Mouse (Mus musculus) ES-Bruce4 (cell line): ENCODE measurements around the gene Lpar1. TPM values are rescaled to one million over a fixed set of nuclear protein-coding genes. Genes with fewer than 3 reads are reported as not detected.
A peak's percentile ranks its signal among the peaks of the same experiment; 100 is the strongest.

Experiments used
- H3K27ac ChIP-seq: 2 replicates; pipeline ENCODE4 v1.5.1; 2012; ENCODE audit warnings: low read length, inconsistent platforms; ENCODE audit not compliant: insufficient read depth
- H3K27me3 ChIP-seq: 2 replicates; pipeline ENCODE4 v1.6.1; 2012; ENCODE audit warnings: mild to moderate bottlenecking, low read length, inconsistent platforms; ENCODE audit not compliant: control insufficient read depth, poor library complexity, insufficient read depth, severe bottlenecking
- H3K36me3 ChIP-seq: 2 replicates; pipeline ENCODE4 v1.6.1; 2012; ENCODE audit warnings: inconsistent platforms, mild to moderate bottlenecking, low read length, moderate library complexity; ENCODE audit not compliant: control insufficient read depth, poor library complexity, insufficient read depth, severe bottlenecking
- H3K4me1 ChIP-seq: one replicate; pipeline ENCODE4 v1.8.1; 2011; ENCODE audit warnings: low read length; ENCODE audit not compliant: control insufficient read depth, insufficient read depth
- H3K4me3 ChIP-seq: 2 replicates; pipeline ENCODE4 v1.5.1; 2011; ENCODE audit warnings: low read depth, mild to moderate bottlenecking, low read length
- H3K9ac ChIP-seq: 2 replicates; pipeline ENCODE4 v1.6.1; 2012; ENCODE audit warnings: low read depth, mild to moderate bottlenecking, inconsistent platforms; ENCODE audit not compliant: poor library complexity, severe bottlenecking
- H3K9me3 ChIP-seq: replicated peaks from 2 replicates; pipeline ENCODE4 v1.6.1; 2012; ENCODE audit warnings: mild to moderate bottlenecking, low read length, inconsistent platforms; ENCODE audit not compliant: control insufficient read depth, poor library complexity, insufficient read depth, severe bottlenecking
- CTCF ChIP-seq: IDR thresholded peaks from one replicate; pipeline ENCODE4 v1.8.1; 2011; ENCODE audit warnings: low read depth, low read length
- EP300 ChIP-seq: IDR thresholded peaks from 2 replicates; pipeline ENCODE4 v1.6.1; 2011; ENCODE audit warnings: low read depth, low read length; ENCODE audit not compliant: insufficient read depth
- POLR2A ChIP-seq: IDR thresholded peaks from one replicate; pipeline ENCODE4 v1.8.1; 2011; ENCODE audit warnings: low read length; ENCODE audit not compliant: insufficient read depth
- polyA plus RNA-seq: library from polyadenylated mRNA; stranded (reverse); fragments of >200 nt; gene quantifications from 2 replicates; pipeline ENCODE4 v1.2.4, GENCODE M21; 2011; ENCODE audit warnings: low read depth; ENCODE audit not compliant: missing spikeins, insufficient read depth, insufficient read length

Gene Lpar1
- polyA plus RNA-seq, 1 experiment, result 7.6 TPM

DNA sequence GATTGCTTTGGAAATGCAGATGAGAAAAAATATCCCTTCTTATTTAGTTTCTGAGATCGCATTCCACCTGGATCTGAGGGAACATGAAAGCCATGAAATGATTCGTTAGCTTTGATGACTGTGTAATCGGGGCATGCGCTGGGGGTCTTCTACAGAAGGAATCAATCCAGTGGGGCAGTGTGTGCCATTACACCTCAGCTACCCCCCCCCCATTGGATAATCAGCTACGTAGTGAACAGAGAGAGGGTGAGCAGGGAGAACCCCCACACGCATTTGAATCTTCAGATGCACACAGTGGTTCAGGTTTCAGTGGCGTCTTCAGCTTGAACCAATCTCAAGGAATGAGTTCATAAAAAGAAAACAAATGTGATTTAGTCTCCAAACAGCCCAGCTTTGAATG is 115.0 kb downstream of the Lpar1 start:
- H3K9me3 ChIP-seq, result no peaks in the 10 kb centered on the region
- H3K36me3 ChIP-seq, result no peaks in the 10 kb centered on the region
- no peak overlapping the region for H3K27ac ChIP-seq
- no peak overlapping the region for H3K4me3 ChIP-seq
- H3K27me3 ChIP-seq, result no peaks in the 10 kb centered on the region
- H3K9ac ChIP-seq, result no peak overlapping the region
- no peaks in the 10 kb centered on the region for H3K4me1 ChIP-seq
- no peak for TF ChIP-seq POLR2A
- TF ChIP-seq CTCF, result no peak
- TF ChIP-seq EP300, result no peak

DNA sequence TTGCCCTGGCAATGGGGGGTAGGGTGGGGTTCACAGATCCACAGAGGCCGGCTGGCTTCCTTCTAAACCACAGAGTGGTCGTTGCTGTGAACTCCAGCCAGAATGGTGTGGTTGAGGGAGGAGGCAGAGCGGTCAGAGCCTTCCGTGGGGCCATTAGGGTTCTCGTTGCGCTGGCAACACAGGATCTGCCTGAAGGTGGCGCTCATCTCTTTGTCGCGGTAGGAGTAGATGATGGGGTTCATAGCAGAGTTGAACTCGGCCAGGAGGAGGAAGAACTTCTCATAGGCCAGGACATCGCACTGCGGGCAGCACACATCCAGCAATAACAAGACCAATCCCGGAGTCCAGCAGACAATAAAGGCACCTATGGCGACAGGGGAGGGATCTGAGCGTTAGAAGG is 116.4 kb downstream of the Lpar1 start:
- Histone ChIP-seq H3K4me1 (no peaks in the 10 kb centered on the region), H3K36me3 (no peaks in the 10 kb centered on the region), H3K9me3 (no peaks in the 10 kb centered on the region), H3K9ac (no peak overlapping the region), H3K27ac (no peak overlapping the region), H3K27me3 (no peaks in the 10 kb centered on the region), H3K4me3 (no peak overlapping the region)
- peak; percentile 74 for TF ChIP-seq CTCF
- no peak for TF ChIP-seq POLR2A
- no peak for TF ChIP-seq EP300

DNA sequence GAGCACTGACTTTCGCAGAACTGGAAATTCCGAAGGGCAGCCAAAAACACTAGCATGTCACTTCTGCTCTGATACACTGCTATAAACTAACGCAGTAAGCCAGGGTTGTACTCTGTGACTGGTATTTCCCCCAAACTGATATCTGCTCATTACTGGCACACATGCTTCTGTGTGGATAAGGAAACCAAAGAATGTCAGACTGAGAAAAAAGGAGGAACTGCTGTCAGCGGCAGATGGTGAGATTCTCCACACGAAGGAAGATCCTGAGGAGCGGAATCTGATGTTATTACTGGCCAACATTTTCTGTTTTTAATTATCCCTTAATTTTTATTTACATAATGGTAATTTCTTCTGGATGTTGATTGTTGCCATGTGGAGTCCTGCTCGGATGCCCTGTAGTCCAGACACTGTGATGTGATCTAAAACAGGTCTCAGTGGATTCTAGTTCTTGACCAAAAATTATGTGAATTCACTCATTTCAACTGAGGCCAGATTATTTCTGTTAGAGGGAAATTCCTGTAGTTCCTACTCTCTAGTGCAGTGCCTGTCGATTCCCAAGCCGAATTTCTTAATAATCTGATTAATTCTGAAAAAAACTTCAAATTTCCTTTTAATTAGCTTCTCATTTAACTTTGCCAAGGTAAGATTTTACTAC is 130.3 kb downstream of the Lpar1 start:
- no peak for TF ChIP-seq EP300
- no peak for TF ChIP-seq POLR2A
- TF ChIP-seq CTCF, result no peak
- Histone ChIP-seq H3K27ac (no peak overlapping the region), H3K27me3 (no peaks in the 10 kb centered on the region), H3K4me3 (no peak overlapping the region), H3K9ac (no peak overlapping the region), H3K9me3 (no peaks in the 10 kb centered on the region), H3K4me1 (no peaks in the 10 kb centered on the region), H3K36me3 (no peaks in the 10 kb centered on the region)

DNA sequence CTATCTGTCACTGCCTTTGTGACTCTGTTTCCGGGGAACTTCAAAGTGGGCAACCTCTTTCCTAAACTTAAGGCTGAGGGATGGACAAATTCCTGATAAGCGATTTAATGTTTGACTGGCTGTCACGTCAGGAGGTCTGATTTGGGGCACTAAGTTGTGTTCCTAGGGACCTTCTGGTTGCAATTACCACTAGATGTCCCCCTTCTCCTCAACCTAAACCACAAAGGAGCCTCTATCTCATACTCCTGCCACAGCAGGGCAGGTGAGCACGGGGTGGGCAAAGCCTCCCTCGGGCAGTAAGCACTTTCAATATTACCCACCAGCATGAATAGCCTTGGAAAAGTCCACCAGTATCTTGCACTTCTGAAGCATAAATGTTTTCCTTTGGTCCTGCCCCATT is 134.5 kb downstream of the Lpar1 start:
- Histone ChIP-seq H3K9me3 (no peaks in the 10 kb centered on the region), H3K36me3 (no peaks in the 10 kb centered on the region), H3K4me3 (no peak overlapping the region), H3K9ac (no peak overlapping the region), H3K27ac (no peak overlapping the region), H3K4me1 (no peaks in the 10 kb centered on the region), H3K27me3 (no peaks in the 10 kb centered on the region)
- TF ChIP-seq POLR2A (no peak), EP300 (no peak), CTCF (peak; percentile 24)

DNA sequence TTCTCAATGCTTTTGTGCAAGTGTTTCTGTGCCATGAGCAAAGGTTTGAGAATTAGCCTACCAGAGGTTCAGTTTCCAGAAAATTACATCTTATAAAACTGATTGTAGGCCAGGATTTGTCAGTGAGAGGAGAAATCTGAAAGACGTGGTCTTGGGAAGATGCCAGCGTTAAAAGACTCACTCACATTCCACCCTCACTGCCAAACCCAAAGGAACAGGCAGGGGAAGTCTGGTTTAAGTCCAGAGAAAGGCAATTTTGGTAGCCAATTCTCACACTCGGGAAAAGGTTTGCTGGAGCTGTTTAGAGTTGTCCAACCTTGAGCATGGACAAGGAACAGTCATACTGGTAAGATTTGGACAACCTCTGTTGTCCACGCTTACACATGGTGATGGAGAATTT is 136.4 kb downstream of the Lpar1 start:
- Histone ChIP-seq H3K27ac (no peak overlapping the region), H3K4me3 (no peak overlapping the region), H3K9ac (no peak overlapping the region), H3K36me3 (no peaks in the 10 kb centered on the region), H3K9me3 (0 out of 2 replicates have a peak, but pooled peaks cover 2% of the 10 kb centered on the region), H3K4me1 (no peaks in the 10 kb centered on the region), H3K27me3 (no peaks in the 10 kb centered on the region)
- TF ChIP-seq POLR2A (no peak), EP300 (no peak), CTCF (no peak)

DNA sequence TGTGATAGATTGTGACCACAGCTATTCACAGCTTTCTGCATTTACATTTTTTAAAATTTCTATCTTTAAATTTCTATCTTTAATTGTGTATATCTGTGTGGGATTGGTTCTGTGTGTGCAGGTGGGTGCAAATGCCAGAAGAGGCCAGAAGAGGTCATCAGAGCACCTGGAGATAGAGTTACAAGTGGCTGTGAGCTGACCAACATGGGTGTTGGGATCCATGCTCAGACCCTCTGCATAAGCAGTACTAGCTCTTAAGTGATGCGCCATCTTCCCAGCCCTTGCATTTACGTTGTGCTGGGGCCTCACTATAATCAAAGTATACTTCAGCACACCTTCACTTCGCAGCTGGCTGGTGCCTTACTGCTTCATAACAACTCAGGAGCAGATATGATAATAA is 138.2 kb downstream of the Lpar1 start:
- no peak overlapping the region for H3K9ac ChIP-seq
- H3K27ac ChIP-seq, result no peak overlapping the region
- no peaks in the 10 kb centered on the region for H3K36me3 ChIP-seq
- H3K27me3 ChIP-seq, result no peaks in the 10 kb centered on the region
- no peak overlapping the region for H3K4me3 ChIP-seq
- no peak for TF ChIP-seq POLR2A
- peak; percentile 47 for TF ChIP-seq CTCF
- 0 out of 2 replicates have a peak, but pooled peaks cover 2% of the 10 kb centered on the region for H3K9me3 ChIP-seq
- H3K4me1 ChIP-seq, result no peaks in the 10 kb centered on the region
